Comparison of ENCODE assay signal across 20 mouse cellular contexts in the genomic region with DNA sequence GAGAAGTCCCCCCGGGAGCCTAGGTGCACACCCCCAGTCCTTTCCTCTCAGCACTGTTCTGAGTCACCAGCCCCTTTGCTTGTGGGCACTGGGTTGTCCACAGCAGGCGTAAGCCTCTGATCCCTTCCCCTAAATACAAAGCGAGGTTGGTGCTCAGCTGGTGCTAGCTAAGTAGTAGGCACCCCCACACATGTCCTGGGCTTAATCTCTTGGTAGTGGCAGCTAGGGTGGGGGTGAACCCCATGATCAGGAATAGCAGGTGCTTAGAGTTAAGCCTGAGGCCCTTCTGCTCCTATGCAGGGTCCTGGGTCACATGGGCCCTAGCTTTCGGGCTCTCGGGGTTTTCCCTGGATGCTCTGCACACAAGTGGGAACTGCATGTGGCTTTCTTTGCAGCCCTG. TPM values are rescaled to one million over a fixed set of nuclear protein-coding genes. Genes with fewer than 3 reads are reported as not detected.
A peak's percentile ranks its signal among the peaks of the same experiment; 100 is the strongest.
DNase-seq lines count a peak whose midpoint lies in the region; ATAC-seq and TF ChIP-seq lines count a peak whose summit lies in the region.
"Had no signal": no experiment of that assay in that cellular context is flagged by ENCODE, and none has a peak within 500 bp of the region (broad histone marks: within the 10 kb centered on the region; RNA-seq: fewer than 3 reads in every experiment).

No protein-coding gene starts in this region.

- H3K9me3 ChIP-seq in hindbrain, postnatal 0 days (ENCODE audit: low read length) = no peaks in the 10 kb centered on the region
- no peaks in the 10 kb centered on the region for H3K9me3 ChIP-seq in hindbrain, embryonic 13.5 days
- H3K9me3 ChIP-seq in lung, embryonic 16.5 days (ENCODE audit: control insufficient read depth, low read length) = no peaks in the 10 kb centered on the region
- H3K9me3 ChIP-seq: embryonic facial prominence, embryonic 10.5 days; embryonic facial prominence, embryonic 12.5 days; forebrain, embryonic 12.5 days had no signal

- no peaks in the 10 kb centered on the region for H3K27me3 ChIP-seq in hindbrain, postnatal 0 days (ENCODE audit: insufficient read depth, low read length)
- H3K27me3 ChIP-seq in hindbrain, embryonic 13.5 days = no peaks in the 10 kb centered on the region
- H3K27me3 ChIP-seq in lung, embryonic 16.5 days (ENCODE audit: control insufficient read depth, insufficient read depth, low read depth, low read length) = no peaks in the 10 kb centered on the region
- H3K27me3 ChIP-seq: embryonic facial prominence, embryonic 12.5 days; forebrain, embryonic 12.5 days had no signal

- no peak for TF ChIP-seq CTCF in hindbrain, postnatal 0 days (IDR thresholded peaks at IDR 0.05; ENCODE audit: low read depth)

- peaks cover 14% of the 10 kb centered on the region; the same call in 1 of the 2 replicates for H3K4me1 ChIP-seq in hindbrain, postnatal 0 days (ENCODE audit: insufficient read depth, low read length)
- H3K4me1 ChIP-seq in hindbrain, embryonic 13.5 days (replicated peaks) = peaks cover 21% of the 10 kb centered on the region
- no peaks in the 10 kb centered on the region for H3K4me1 ChIP-seq in lung, embryonic 16.5 days (replicated peaks; ENCODE audit: control insufficient read depth, insufficient read depth, low read length)
- H3K4me1 ChIP-seq: embryonic facial prominence, embryonic 12.5 days had no signal

- 72% methylated on average over 5 of the region's 5 CpGs for WGBS in hindbrain, postnatal 0 days
- 88% methylated on average over 5 of the region's 5 CpGs for WGBS in hindbrain, embryonic 13.5 days
- 86% methylated on average over 5 of the region's 5 CpGs for WGBS in lung, embryonic 16.5 days

- ATAC-seq in hindbrain, postnatal 0 days = no peak
- ATAC-seq in hindbrain, embryonic 13.5 days (ENCODE audit: low FRiP score) = no peak
- ATAC-seq in lung, embryonic 16.5 days (ENCODE audit: low read depth) = 0 out of 2 replicates have a peak, but pooled peaks have one; percentile 24
- ATAC-seq: forebrain, embryonic 14.5 days; forebrain, embryonic 16.5 days had no signal

- no peaks in the 10 kb centered on the region; the same call in 1 of the 2 replicates for H3K36me3 ChIP-seq in hindbrain, postnatal 0 days (ENCODE audit: insufficient read depth, low read length)
- H3K36me3 ChIP-seq in hindbrain, embryonic 13.5 days = no peaks in the 10 kb centered on the region
- no peaks in the 10 kb centered on the region for H3K36me3 ChIP-seq in lung, embryonic 16.5 days (ENCODE audit: control insufficient read depth, insufficient read depth, low read length)
- H3K36me3 ChIP-seq: embryonic facial prominence, embryonic 10.5 days; embryonic facial prominence, embryonic 12.5 days; forebrain, embryonic 12.5 days had no signal

- DNase-seq in hindbrain, postnatal 0 days (ENCODE audit: low spot score) = no peak
- DNase-seq in lung, postnatal 14 days = no peak
- DNase-seq in retina, postnatal 1 day = peak; percentile 68
- no peak for DNase-seq in cerebellum, adult 9-10 months
- DNase-seq: adrenal gland, adult 2 months; adrenal gland, postnatal 10 days; adrenal gland, postnatal 25 days; cerebellum, adult 11 months; cerebellum, adult 18-20 months; cerebellum, adult 8-10 months; cerebellum, postnatal 10 days; cerebellum, postnatal 25 days had no signal

- no peak overlapping the region for H3K9ac ChIP-seq in hindbrain, postnatal 0 days (replicated peaks; ENCODE audit: low read length)
- H3K9ac ChIP-seq in hindbrain, embryonic 13.5 days = no peak overlapping the region
- H3K9ac ChIP-seq in lung, embryonic 16.5 days (ENCODE audit: low read length) = no peak overlapping the region
- H3K9ac ChIP-seq: embryonic facial prominence, embryonic 12.5 days; forebrain, embryonic 12.5 days had no signal

- H3K4me3 ChIP-seq in hindbrain, postnatal 0 days (ENCODE audit: low read length) = no peak overlapping the region
- H3K4me3 ChIP-seq in hindbrain, embryonic 13.5 days = no peak overlapping the region
- H3K4me3 ChIP-seq in lung, embryonic 16.5 days (ENCODE audit: low read length) = no peak overlapping the region
- H3K4me3 ChIP-seq: embryonic facial prominence, embryonic 10.5 days; embryonic facial prominence, embryonic 12.5 days; forebrain, embryonic 12.5 days had no signal

- no peak overlapping the region for H3K4me2 ChIP-seq in hindbrain, postnatal 0 days (ENCODE audit: low read depth, low read length)
- no peak overlapping the region for H3K4me2 ChIP-seq in hindbrain, embryonic 13.5 days
- no peak overlapping the region for H3K4me2 ChIP-seq in lung, embryonic 16.5 days (ENCODE audit: low read depth, low read length)
- H3K4me2 ChIP-seq: embryonic facial prominence, embryonic 12.5 days; forebrain, embryonic 12.5 days had no signal

- H3K27ac ChIP-seq in hindbrain, postnatal 0 days = 0 out of 2 replicates have a peak overlapping the region, but pooled peaks have one; percentile 3
- no peak overlapping the region for H3K27ac ChIP-seq in hindbrain, embryonic 13.5 days
- no peak overlapping the region for H3K27ac ChIP-seq in lung, embryonic 16.5 days (ENCODE audit: low read length)
- H3K27ac ChIP-seq: embryonic facial prominence, embryonic 10.5 days; embryonic facial prominence, embryonic 12.5 days; forebrain, embryonic 12.5 days had no signal

RNA-seq across cellular contexts. Expression of a gene that starts 12.2 kb away (rescaled TPM):
- total RNA-seq in hindbrain, postnatal 0 days (2014; rRNA removed) = 102 and 134 TPM in 2 replicates
- polyA plus RNA-seq in hindbrain, postnatal 0 days (2015; fragmentation: Nextera tagmentation; extraction: Ambion mirVana) = 52.1 and 54.5 TPM in 2 replicates
- polyA plus RNA-seq in hindbrain, embryonic 13.5 days (2015; fragmentation: Nextera tagmentation; extraction: Ambion mirVana) = 25.3 and 26.2 TPM in 2 replicates
- 4.5 and 5.4 TPM in 2 replicates for polyA plus RNA-seq in lung, embryonic 16.5 days (2015; fragmentation: Nextera tagmentation; extraction: Ambion mirVana)
- total RNA-seq: MEL had no signal

RNA-seq across cellular contexts. Expression of a gene that starts 22.0 kb away (rescaled TPM):
- 334 and 369 TPM in 2 replicates for total RNA-seq in hindbrain, postnatal 0 days (2014; rRNA removed)
- 275 and 287 TPM in 2 replicates for polyA plus RNA-seq in hindbrain, postnatal 0 days (2015; fragmentation: Nextera tagmentation; extraction: Ambion mirVana)
- polyA plus RNA-seq in hindbrain, embryonic 13.5 days (2015; fragmentation: Nextera tagmentation; extraction: Ambion mirVana) = 335 and 338 TPM in 2 replicates
- polyA plus RNA-seq in lung, embryonic 16.5 days (2015; fragmentation: Nextera tagmentation; extraction: Ambion mirVana) = 457 and 458 TPM in 2 replicates

RNA-seq across cellular contexts. Expression of a gene that starts 22.4 kb away (rescaled TPM):
- total RNA-seq in hindbrain, postnatal 0 days (2014; rRNA removed) = 0.52 TPM in 1 of 2 replicates, not detected in the other
- polyA plus RNA-seq in hindbrain, postnatal 0 days (2015; fragmentation: Nextera tagmentation; extraction: Ambion mirVana) = 2.4 and 2.7 TPM in 2 replicates
- 1.8 TPM in 2 replicates for polyA plus RNA-seq in hindbrain, embryonic 13.5 days (2015; fragmentation: Nextera tagmentation; extraction: Ambion mirVana)
- polyA plus RNA-seq in lung, embryonic 16.5 days (2015; fragmentation: Nextera tagmentation; extraction: Ambion mirVana) = 0.65 and 1.2 TPM in 2 replicates
- total RNA-seq: adrenal gland, postnatal 25 days had no signal

RNA-seq across cellular contexts. Expression of a gene that starts 48.1 kb away (rescaled TPM):
- 11.2 and 14.6 TPM in 2 replicates for total RNA-seq in hindbrain, postnatal 0 days (2014; rRNA removed)
- polyA plus RNA-seq in hindbrain, postnatal 0 days (2015; fragmentation: Nextera tagmentation; extraction: Ambion mirVana) = 8.3 and 9.0 TPM in 2 replicates
- 3.4 and 4.2 TPM in 2 replicates for polyA plus RNA-seq in hindbrain, embryonic 13.5 days (2015; fragmentation: Nextera tagmentation; extraction: Ambion mirVana)
- polyA plus RNA-seq in lung, embryonic 16.5 days (2015; fragmentation: Nextera tagmentation; extraction: Ambion mirVana) = 11.8 and 12.5 TPM in 2 replicates

RNA-seq across cellular contexts. Expression of a gene that starts 53.1 kb away (rescaled TPM):
- 65.4 and 81.3 TPM in 2 replicates for total RNA-seq in hindbrain, postnatal 0 days (2014; rRNA removed)
- polyA plus RNA-seq in hindbrain, postnatal 0 days (2015; fragmentation: Nextera tagmentation; extraction: Ambion mirVana) = 7.5 and 8.7 TPM in 2 replicates
- polyA plus RNA-seq in hindbrain, embryonic 13.5 days (2015; fragmentation: Nextera tagmentation; extraction: Ambion mirVana) = 16.4 and 17.0 TPM in 2 replicates
- 10.4 and 11.8 TPM in 2 replicates for polyA plus RNA-seq in lung, embryonic 16.5 days (2015; fragmentation: Nextera tagmentation; extraction: Ambion mirVana)
- total RNA-seq: MEL had no signal
